Mouse (Mus musculus) erythroblast, embryonic 14.5 days (primary cell): ENCODE data around the gene Dzip1. TPM values are rescaled to one million over a fixed set of nuclear protein-coding genes. Genes with fewer than 3 reads are reported as not detected.
A peak's percentile ranks its signal among the peaks of the same experiment; 100 is the strongest.

Experiments
- H3K27me3 ChIP-seq: 2 replicates; pipeline ENCODE4 v1.6.1; 2012; ENCODE audit warnings: inconsistent platforms; ENCODE audit not compliant: control insufficient read depth
- H3K36me3 ChIP-seq: 2 replicates; pipeline ENCODE4 v1.6.1; 2012; ENCODE audit warnings: mild to moderate bottlenecking, inconsistent platforms; ENCODE audit not compliant: control insufficient read depth
- H3K4me1 ChIP-seq: 2 replicates; pipeline ENCODE4 v1.6.1; 2012; ENCODE audit warnings: inconsistent platforms; ENCODE audit not compliant: control insufficient read depth
- H3K4me3 ChIP-seq: replicated peaks from 2 replicates; pipeline ENCODE3; 2012; ENCODE audit warnings: moderate library complexity, mild to moderate bottlenecking, inconsistent platforms
- H3K9me3 ChIP-seq: 2 replicates; pipeline ENCODE4 v1.6.1; 2012; ENCODE audit warnings: low read length, inconsistent platforms, mixed read lengths; ENCODE audit not compliant: control insufficient read depth
- GATA1 ChIP-seq: IDR thresholded peaks from 2 replicates; pipeline ENCODE4 v1.6.1; 2012; ENCODE audit warnings: low read length, inconsistent platforms, mixed read lengths
- TAL1 ChIP-seq: IDR thresholded peaks from 3 replicates; pipeline ENCODE4 v1.6.1; 2012; ENCODE audit warnings: low read length, inconsistent platforms, mixed read lengths
- polyA plus RNA-seq: library from polyadenylated mRNA; stranded (reverse); fragments of >175 nt; gene quantifications from 2 replicates; pipeline ENCODE4 v1.2.3, GENCODE M21; 2012

Dzip1 gene
- polyA plus RNA-seq, 1 experiment, result 0.13 TPM

GRCm38 (mm10) chr14:118940796-118941495 lies 15.7 kb upstream of the Dzip1 start:
- Histone ChIP-seq H3K36me3 (peaks cover 14% of the 10 kb centered on the region), H3K27me3 (peaks cover 6% of the 10 kb centered on the region; the same call in 1 of the 2 replicates), H3K9me3 (no peaks in the 10 kb centered on the region), H3K4me1 (peaks cover 36% of the 10 kb centered on the region), H3K4me3 (no peak overlapping the region)
- TF ChIP-seq TAL1 (no peak), GATA1 (no peak)

- Histone ChIP-seq H3K27me3 (peaks cover 11% of the 10 kb centered on the region), H3K4me1 (peaks cover 42% of the 10 kb centered on the region), H3K36me3 (peaks cover 10% of the 10 kb centered on the region), H3K9me3 (no peaks in the 10 kb centered on the region), H3K4me3 (peak overlapping the region; percentile 97)
- TF ChIP-seq TAL1, result no peak
- no peak for TF ChIP-seq GATA1
These were observed 13.3 kb upstream of the Dzip1 start for GRCm38 (mm10) chr14:118938551-118938950.

- Histone ChIP-seq H3K9me3 (no peaks in the 10 kb centered on the region), H3K27me3 (peaks cover 11% of the 10 kb centered on the region), H3K4me3 (peak within 1 kb of the TSS; percentile 97), H3K36me3 (peaks cover 10% of the 10 kb centered on the region), H3K4me1 (peaks cover 42% of the 10 kb centered on the region)
- TF ChIP-seq TAL1 (no peak), GATA1 (no peak)
These were observed 12.6 kb upstream of the Dzip1 start, which contains the start of gene Dnajc3 for GRCm38 (mm10) chr14:118937533-118938492. TSS of gene Dnajc3 (plus strand) at chr14:118937976.

- Histone ChIP-seq H3K4me3 (peak overlapping the region; percentile 97), H3K9me3 (no peaks in the 10 kb centered on the region), H3K36me3 (peaks cover 6% of the 10 kb centered on the region), H3K27me3 (peaks cover 11% of the 10 kb centered on the region), H3K4me1 (peaks cover 39% of the 10 kb centered on the region)
- TF ChIP-seq GATA1, result no peak
- TF ChIP-seq TAL1, result no peak
These were observed 11.7 kb upstream of the Dzip1 start for GRCm38 (mm10) chr14:118936952-118937351.

- no peak overlapping the region for H3K4me3 ChIP-seq
- H3K4me1 ChIP-seq, result peaks cover 37% of the 10 kb centered on the region
- no peak for TF ChIP-seq GATA1
- no peak for TF ChIP-seq TAL1
- H3K36me3 ChIP-seq, result peaks cover 2% of the 10 kb centered on the region
- H3K27me3 ChIP-seq, result peaks cover 11% of the 10 kb centered on the region
- no peaks in the 10 kb centered on the region for H3K9me3 ChIP-seq
These were observed 11.0 kb upstream of the Dzip1 start for GRCm38 (mm10) chr14:118936236-118936635.

- TF ChIP-seq GATA1, result no peak
- TF ChIP-seq TAL1, result no peak
- no peaks in the 10 kb centered on the region; the same call in 1 of the 2 replicates for H3K36me3 ChIP-seq
- peaks cover 11% of the 10 kb centered on the region for H3K27me3 ChIP-seq
These were observed 9.4 kb upstream of the Dzip1 start for GRCm38 (mm10) chr14:118934686-118935085.

GRCm38 (mm10) chr14:118932956-118933355 lies 7.7 kb upstream of the Dzip1 start:
- TF ChIP-seq GATA1 (no peak), TAL1 (no peak)
- no peaks in the 10 kb centered on the region for H3K36me3 ChIP-seq

More at GRCm38 (mm10) chr14:118934686-118935085, 9.4 kb upstream of the Dzip1 start:
- Histone ChIP-seq H3K9me3 (no peaks in the 10 kb centered on the region), H3K4me1 (peaks cover 31% of the 10 kb centered on the region), H3K4me3 (no peak overlapping the region)

GRCm38 (mm10) chr14:118931181-118931580 lies 5.9 kb upstream of the Dzip1 start:
- Histone ChIP-seq H3K27me3 (peaks cover 19% of the 10 kb centered on the region), H3K36me3 (no peaks in the 10 kb centered on the region), H3K9me3 (no peaks in the 10 kb centered on the region), H3K4me3 (no peak overlapping the region), H3K4me1 (peaks cover 5% of the 10 kb centered on the region)
- TF ChIP-seq GATA1 (no peak), TAL1 (no peak)

More at GRCm38 (mm10) chr14:118932956-118933355, 7.7 kb upstream of the Dzip1 start:
- Histone ChIP-seq H3K9me3 (no peaks in the 10 kb centered on the region), H3K4me3 (no peak overlapping the region), H3K27me3 (peaks cover 11% of the 10 kb centered on the region), H3K4me1 (peaks cover 17% of the 10 kb centered on the region)

- Histone ChIP-seq H3K9me3 (no peaks in the 10 kb centered on the region), H3K4me1 (peaks cover 5% of the 10 kb centered on the region), H3K36me3 (no peaks in the 10 kb centered on the region), H3K27me3 (peaks cover 20% of the 10 kb centered on the region), H3K4me3 (no peak overlapping the region)
- TF ChIP-seq TAL1 (no peak), GATA1 (no peak)
These were observed 5.5 kb upstream of the Dzip1 start for GRCm38 (mm10) chr14:118930777-118931176.
